Mouse (Mus musculus) T-helper 2 cell (primary cell): ENCODE data around the gene Armh1.

Experiments
- in situ Hi-C: fragments of 300-600 bp; cut with MboI, MseI; formaldehyde crosslinking; loops from one replicate; pipeline ENCODE4 v1.15.1; 2025; ENCODE audit warnings: high pct_unique_total_duplicates

Armh1 gene

GRCm38 (mm10) chr4:117267831-117268437 is 16.0 kb upstream of the Armh1 start:
- in situ Hi-C loops, result loop anchor here (5.0 kb wide), 1 partner anchor 79 kb away; no protein-coding TSS in a partner anchor

- in situ Hi-C loops, result loop anchor here (5.0 kb wide), 1 partner anchor 80 kb away; no protein-coding TSS in a partner anchor
These were observed 15.4 kb upstream of the Armh1 start for GRCm38 (mm10) chr4:117267284-117267683.

GRCm38 (mm10) chr4:117262987-117263386 is 11.1 kb upstream of the Armh1 start:
- in situ Hi-C loops, result loop anchor here (5.0 kb wide), 1 partner anchor 36 kb away; no protein-coding TSS in a partner anchor

- in situ Hi-C loops, result loop anchor here (5.0 kb wide), 1 partner anchor 35 kb away; no protein-coding TSS in a partner anchor
These were observed 10.4 kb upstream of the Armh1 start for GRCm38 (mm10) chr4:117262101-117262913.

GRCm38 (mm10) chr4:117261222-117261621 is 9.3 kb upstream of the Armh1 start:
- in situ Hi-C loops, result loop anchor here (5.0 kb wide), 1 partner anchor 34 kb away; no protein-coding TSS in a partner anchor

GRCm38 (mm10) chr4:117259909-117260308 is 8.0 kb upstream of the Armh1 start:
- in situ Hi-C loops, result loop anchor here (5.0 kb wide), 1 partner anchor 33 kb away; no protein-coding TSS in a partner anchor

- in situ Hi-C loops, result no loop called here
These were observed 2.7 kb upstream of the Armh1 start for GRCm38 (mm10) chr4:117254672-117255071.

GRCm38 (mm10) chr4:117254017-117254627 is 2.2 kb upstream of the Armh1 start:
- in situ Hi-C loops, result no loop called here

- in situ Hi-C loops, result no loop called here
These were observed 1.5 kb upstream of the Armh1 start for GRCm38 (mm10) chr4:117253218-117254016.

GRCm38 (mm10) chr4:117252755-117253154 is 830 bp upstream of the Armh1 start:
- in situ Hi-C loops, result no loop called here

GRCm38 (mm10) chr4:117252351-117252750 is 426 bp upstream of the Armh1 start:
- in situ Hi-C loops, result no loop called here

GRCm38 (mm10) chr4:117250982-117251381 is 943 bp downstream of the Armh1 start:
- in situ Hi-C loops, result no loop called here

GRCm38 (mm10) chr4:117240867-117241266 is 11.1 kb downstream of the Armh1 start:
- in situ Hi-C loops, result no loop called here

GRCm38 (mm10) chr4:117239153-117239552 is 12.8 kb downstream of the Armh1 start:
- in situ Hi-C loops, result no loop called here

- in situ Hi-C loops, result no loop called here
These were observed 16.1 kb downstream of the Armh1 start for GRCm38 (mm10) chr4:117235822-117236221.

GRCm38 (mm10) chr4:117234166-117234741 is 17.7 kb downstream of the Armh1 start:
- in situ Hi-C loops, result no loop called here

GRCm38 (mm10) chr4:117231208-117231607 is 20.7 kb downstream of the Armh1 start:
- in situ Hi-C loops, result no loop called here

GRCm38 (mm10) chr4:117230331-117230730 is 21.6 kb downstream of the Armh1 start:
- in situ Hi-C loops, result no loop called here

- in situ Hi-C loops, result loop anchor here (5.0 kb wide), 1 partner anchor 33 kb away; no protein-coding TSS in a partner anchor
These were observed 22.3 kb downstream of the Armh1 start for GRCm38 (mm10) chr4:117229590-117229989.

GRCm38 (mm10) chr4:117225250-117225649 is 26.7 kb downstream of the Armh1 start:
- in situ Hi-C loops, result loop anchor here (5.0 kb wide), 1 partner anchor 37 kb away; no protein-coding TSS in a partner anchor

GRCm38 (mm10) chr4:117224122-117224521 is 27.8 kb downstream of the Armh1 start:
- in situ Hi-C loops, result no loop called here
